Mouse (Mus musculus): ENCODE data around the gene Mcrip2.

DNA sequence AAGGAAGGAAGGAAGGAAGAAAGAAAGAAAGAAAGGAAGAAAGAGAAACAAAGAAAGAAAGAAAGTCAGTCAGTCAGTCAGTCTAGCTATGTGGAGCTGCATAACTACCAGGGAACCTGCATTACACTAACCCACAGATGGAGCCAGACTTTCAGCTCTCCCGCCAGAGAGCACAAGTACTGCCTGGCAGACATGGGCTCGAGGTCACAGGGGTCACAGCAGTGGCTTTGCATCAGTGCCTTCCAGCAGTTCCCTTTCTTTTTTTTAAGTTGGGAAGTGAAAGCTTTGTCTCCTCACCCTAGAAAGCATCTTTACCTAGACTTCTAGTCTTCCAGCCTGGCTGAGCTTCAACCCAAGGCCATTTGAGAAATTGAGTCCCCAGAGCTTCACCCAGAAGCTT, 26.9 kb upstream of the Mcrip2 start:
- TF ChIP-seq CTCF (IDR thresholded peaks at IDR 0.05; ENCODE audit: control insufficient read depth, insufficient read depth, insufficient replicate concordance, low read depth, low read length), result no peak
- TF ChIP-seq POLR2A (IDR thresholded peaks at IDR 0.05; ENCODE audit: control insufficient read depth, low read depth, low read length), result no peak
